Mouse (Mus musculus): ENCODE data around the gene Psmd2. TPM values are rescaled to one million over a fixed set of nuclear protein-coding genes. Genes with fewer than 3 reads are reported as not detected.

The Psmd2 gene
- polyA plus RNA-seq, 1 experiment: 211 TPM

GRCm38 (mm10) chr16:20695622-20696323 lies 44.3 kb downstream of the Psmd2 start:
- Histone ChIP-seq H3K4me3 (ENCODE audit: insufficient read depth, low read length) (peak overlapping the region; percentile 14), H3K4me1 (ENCODE audit: control insufficient read depth, insufficient read depth, low read length) (no peaks in the 10 kb centered on the region; the same call in 1 of the 2 replicates), H3K27ac (ENCODE audit: insufficient read depth, low read length) (peak overlapping the region; percentile 45)
- TF ChIP-seq CTCF (IDR thresholded peaks at IDR 0.05; ENCODE audit: borderline replicate concordance, insufficient read depth, low read length) (no peak), POLR2A (IDR thresholded peaks at IDR 0.05; ENCODE audit: low read depth, low read length) (0 out of 2 replicates have a peak, but pooled peaks have one; percentile 21)

GRCm38 (mm10) chr16:20699266-20699665 lies 47.8 kb downstream of the Psmd2 start:
- Histone ChIP-seq H3K27ac (ENCODE audit: insufficient read depth, low read length) (no peak overlapping the region), H3K4me1 (ENCODE audit: control insufficient read depth, insufficient read depth, low read length) (peaks cover 4% of the 10 kb centered on the region; the same call in 1 of the 2 replicates), H3K4me3 (ENCODE audit: insufficient read depth, low read length) (no peak overlapping the region)
- TF ChIP-seq CTCF (IDR thresholded peaks at IDR 0.05; ENCODE audit: borderline replicate concordance, insufficient read depth, low read length): no peak
- TF ChIP-seq POLR2A (IDR thresholded peaks at IDR 0.05; ENCODE audit: low read depth, low read length): no peak

GRCm38 (mm10) chr16:20700036-20700435 lies 48.6 kb downstream of the Psmd2 start:
- Histone ChIP-seq H3K27ac (ENCODE audit: insufficient read depth, low read length) (no peak overlapping the region), H3K4me1 (ENCODE audit: control insufficient read depth, insufficient read depth, low read length) (peaks cover 4% of the 10 kb centered on the region; the same call in 1 of the 2 replicates), H3K4me3 (ENCODE audit: insufficient read depth, low read length) (no peak overlapping the region)
- no peak for TF ChIP-seq POLR2A (IDR thresholded peaks at IDR 0.05; ENCODE audit: low read depth, low read length)
- no peak for TF ChIP-seq CTCF (IDR thresholded peaks at IDR 0.05; ENCODE audit: borderline replicate concordance, insufficient read depth, low read length)

- Histone ChIP-seq H3K27ac (ENCODE audit: insufficient read depth, low read length) (peak overlapping the region; percentile 16; the same call in 1 of the 2 replicates), H3K4me3 (ENCODE audit: insufficient read depth, low read length) (no peak overlapping the region), H3K4me1 (ENCODE audit: control insufficient read depth, insufficient read depth, low read length) (peaks cover 4% of the 10 kb centered on the region; the same call in 1 of the 2 replicates)
- TF ChIP-seq POLR2A (IDR thresholded peaks at IDR 0.05; ENCODE audit: low read depth, low read length): no peak
- TF ChIP-seq CTCF (IDR thresholded peaks at IDR 0.05; ENCODE audit: borderline replicate concordance, insufficient read depth, low read length): no peak
Observed at GRCm38 (mm10) chr16:20701316-20701715, 49.9 kb downstream of the Psmd2 start.

- peak overlapping the region; percentile 16 for H3K27ac ChIP-seq (ENCODE audit: insufficient read depth, low read length)
- H3K4me1 ChIP-seq (ENCODE audit: control insufficient read depth, insufficient read depth, low read length): peaks cover 4% of the 10 kb centered on the region; the same call in 1 of the 2 replicates
- no peak for TF ChIP-seq POLR2A (IDR thresholded peaks at IDR 0.05; ENCODE audit: low read depth, low read length)
- no peak for TF ChIP-seq CTCF (IDR thresholded peaks at IDR 0.05; ENCODE audit: borderline replicate concordance, insufficient read depth, low read length)
- no peak overlapping the region for H3K4me3 ChIP-seq (ENCODE audit: insufficient read depth, low read length)
Observed at GRCm38 (mm10) chr16:20701729-20702521, 50.5 kb downstream of the Psmd2 start.

- Histone ChIP-seq H3K4me1 (ENCODE audit: control insufficient read depth, insufficient read depth, low read length) (peaks cover 4% of the 10 kb centered on the region; the same call in 1 of the 2 replicates), H3K27ac (ENCODE audit: insufficient read depth, low read length) (no peak overlapping the region), H3K4me3 (ENCODE audit: insufficient read depth, low read length) (no peak overlapping the region)
- TF ChIP-seq CTCF (IDR thresholded peaks at IDR 0.05; ENCODE audit: borderline replicate concordance, insufficient read depth, low read length) (no peak), POLR2A (IDR thresholded peaks at IDR 0.05; ENCODE audit: low read depth, low read length) (no peak)
Observed at GRCm38 (mm10) chr16:20702522-20702893, 51.1 kb downstream of the Psmd2 start.

GRCm38 (mm10) chr16:20703071-20703470 lies 51.6 kb downstream of the Psmd2 start:
- H3K27ac ChIP-seq (ENCODE audit: insufficient read depth, low read length): no peak overlapping the region
- H3K4me3 ChIP-seq (ENCODE audit: insufficient read depth, low read length): no peak overlapping the region
- peaks cover 4% of the 10 kb centered on the region; the same call in 1 of the 2 replicates for H3K4me1 ChIP-seq (ENCODE audit: control insufficient read depth, insufficient read depth, low read length)
- TF ChIP-seq POLR2A (IDR thresholded peaks at IDR 0.05; ENCODE audit: low read depth, low read length) (no peak), CTCF (IDR thresholded peaks at IDR 0.05; ENCODE audit: borderline replicate concordance, insufficient read depth, low read length) (no peak)

- Histone ChIP-seq H3K4me3 (ENCODE audit: insufficient read depth, low read length) (no peak overlapping the region), H3K4me1 (ENCODE audit: control insufficient read depth, insufficient read depth, low read length) (peaks cover 4% of the 10 kb centered on the region; the same call in 1 of the 2 replicates), H3K27ac (ENCODE audit: insufficient read depth, low read length) (no peak overlapping the region)
- no peak for TF ChIP-seq CTCF (IDR thresholded peaks at IDR 0.05; ENCODE audit: borderline replicate concordance, insufficient read depth, low read length)
- TF ChIP-seq POLR2A (IDR thresholded peaks at IDR 0.05; ENCODE audit: low read depth, low read length): no peak
Observed at GRCm38 (mm10) chr16:20703699-20704400, 52.4 kb downstream of the Psmd2 start.

GRCm38 (mm10) chr16:20705786-20706185 lies 54.3 kb downstream of the Psmd2 start:
- peaks cover 4% of the 10 kb centered on the region; the same call in 1 of the 2 replicates for H3K4me1 ChIP-seq (ENCODE audit: control insufficient read depth, insufficient read depth, low read length)
- no peak overlapping the region for H3K27ac ChIP-seq (ENCODE audit: insufficient read depth, low read length)
- no peak for TF ChIP-seq POLR2A (IDR thresholded peaks at IDR 0.05; ENCODE audit: low read depth, low read length)
- TF ChIP-seq CTCF (IDR thresholded peaks at IDR 0.05; ENCODE audit: borderline replicate concordance, insufficient read depth, low read length): no peak
- H3K4me3 ChIP-seq (ENCODE audit: insufficient read depth, low read length): no peak overlapping the region

All from embryonic fibroblast, embryonic 13.5 days (primary cell).